Mouse (Mus musculus): Measurements from ENCODE around the gene Sall1. TPM values are rescaled to one million over a fixed set of nuclear protein-coding genes. Genes with fewer than 3 reads are reported as not detected.

Sall1 gene
- polyA plus RNA-seq, 1 experiment from 2014 or later = 17.1 TPM

GRCm38 (mm10) chr8:89025281-89026138 is 18.5 kb downstream of the Sall1 start:
- H3K9ac ChIP-seq (ENCODE audit: low read length) = peak overlapping the region; percentile 53
- peaks cover 28% of the 10 kb centered on the region for H3K4me1 ChIP-seq (ENCODE audit: control insufficient read depth, insufficient read depth, low read length)
- H3K4me3 ChIP-seq (ENCODE audit: low read depth, low read length) = peak overlapping the region; percentile 27
- DNase-seq (ENCODE audit: low spot score, missing footprints) = peak; percentile 96
- WGBS = 3% methylated on average over 55 of the region's 55 CpGs
- no peak overlapping the region for H3K27ac ChIP-seq (ENCODE audit: low read depth, low read length)
- peak; percentile 88 for ATAC-seq (ENCODE audit: low FRiP score)
- peaks cover 10% of the 10 kb centered on the region; the same call in 1 of the 2 replicates for H3K36me3 ChIP-seq (ENCODE audit: control insufficient read depth, insufficient read depth, low read length)
- peak overlapping the region; percentile 56 for H3K4me2 ChIP-seq
- H3K9me3 ChIP-seq (ENCODE audit: control insufficient read depth, low read length) = no peaks in the 10 kb centered on the region
- H3K27me3 ChIP-seq (ENCODE audit: control insufficient read depth, insufficient read depth, low read length) = peaks cover 5% of the 10 kb centered on the region; the same call in 1 of the 2 replicates

- Histone ChIP-seq H3K4me3 (ENCODE audit: low read depth, low read length) (no peak overlapping the region), H3K4me2 (no peak overlapping the region), H3K4me1 (ENCODE audit: control insufficient read depth, insufficient read depth, low read length) (peaks cover 28% of the 10 kb centered on the region), H3K9me3 (ENCODE audit: control insufficient read depth, low read length) (no peaks in the 10 kb centered on the region), H3K9ac (ENCODE audit: low read length) (no peak overlapping the region), H3K36me3 (ENCODE audit: control insufficient read depth, insufficient read depth, low read length) (peaks cover 10% of the 10 kb centered on the region; the same call in 1 of the 2 replicates), H3K27ac (ENCODE audit: low read depth, low read length) (no peak overlapping the region), H3K27me3 (ENCODE audit: control insufficient read depth, insufficient read depth, low read length) (peaks cover 5% of the 10 kb centered on the region; the same call in 1 of the 2 replicates)
- WGBS = 14% methylated on average over 6 of the region's 6 CpGs
- ATAC-seq (ENCODE audit: low FRiP score) (no peak), DNase-seq (ENCODE audit: low spot score, missing footprints) (no peak)
Observed at GRCm38 (mm10) chr8:89024796-89025195, 19.2 kb downstream of the Sall1 start.

DNA sequence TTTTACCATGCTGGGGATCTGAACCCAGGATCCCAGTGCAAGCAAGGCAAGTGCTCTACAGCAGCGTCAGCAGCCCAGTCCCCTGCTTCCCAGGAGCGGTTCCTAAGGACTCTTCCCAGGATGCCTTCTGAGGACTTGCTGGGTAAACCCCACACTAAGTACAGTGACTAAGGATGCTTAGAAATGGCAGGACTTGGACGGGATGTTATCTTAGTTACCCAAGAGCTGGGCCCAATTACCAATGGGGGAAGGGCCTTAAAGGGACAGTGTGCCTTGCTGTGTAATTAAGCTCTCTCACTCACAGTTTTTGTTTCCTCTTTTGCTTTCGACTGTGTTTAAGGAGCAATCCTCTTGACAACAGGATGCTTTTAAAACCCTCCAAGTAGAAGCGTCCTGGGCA is 22.8 kb downstream of the Sall1 start:
- no peak overlapping the region for H3K27ac ChIP-seq (ENCODE audit: low read depth, low read length)
- H3K9me3 ChIP-seq (ENCODE audit: control insufficient read depth, low read length) = no peaks in the 10 kb centered on the region
- no peak overlapping the region for H3K4me2 ChIP-seq
- H3K4me1 ChIP-seq (ENCODE audit: control insufficient read depth, insufficient read depth, low read length) = peaks cover 22% of the 10 kb centered on the region
- no peak for DNase-seq (ENCODE audit: low spot score, missing footprints)
- no peak overlapping the region for H3K4me3 ChIP-seq (ENCODE audit: low read depth, low read length)
- no peak for ATAC-seq (ENCODE audit: low FRiP score)
- H3K27me3 ChIP-seq (ENCODE audit: control insufficient read depth, insufficient read depth, low read length) = peaks cover 5% of the 10 kb centered on the region; the same call in 1 of the 2 replicates
- no peak overlapping the region for H3K9ac ChIP-seq (ENCODE audit: low read length)
- no peaks in the 10 kb centered on the region for H3K36me3 ChIP-seq (ENCODE audit: control insufficient read depth, insufficient read depth, low read length)
- WGBS = 15% methylated on average over 5 of the region's 5 CpGs

DNA sequence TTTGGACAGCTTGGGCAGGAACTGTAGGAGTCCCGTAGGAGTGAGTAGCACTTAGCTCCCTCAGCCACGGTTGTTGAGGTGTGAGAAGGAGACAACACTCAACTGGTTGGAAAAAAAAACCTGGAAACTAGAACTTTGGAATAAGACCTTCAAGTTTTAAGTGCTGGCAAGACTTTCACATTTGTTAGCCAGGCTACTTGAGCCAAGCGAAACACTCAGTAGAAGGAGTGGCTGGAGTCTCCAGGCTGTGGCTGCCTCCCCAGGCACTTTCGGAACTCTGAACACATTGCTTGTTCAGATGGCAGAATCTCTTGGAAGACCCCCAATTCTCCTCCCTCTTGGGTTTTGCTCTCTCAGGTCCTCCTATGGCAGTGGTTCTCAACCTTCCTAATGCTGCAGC is 26.1 kb downstream of the Sall1 start:
- Histone ChIP-seq H3K36me3 (ENCODE audit: control insufficient read depth, insufficient read depth, low read length) (no peaks in the 10 kb centered on the region), H3K9ac (ENCODE audit: low read length) (no peak overlapping the region), H3K4me3 (ENCODE audit: low read depth, low read length) (no peak overlapping the region), H3K9me3 (ENCODE audit: control insufficient read depth, low read length) (no peaks in the 10 kb centered on the region), H3K27ac (ENCODE audit: low read depth, low read length) (no peak overlapping the region), H3K4me1 (ENCODE audit: control insufficient read depth, insufficient read depth, low read length) (0 out of 2 replicates have a peak, but pooled peaks cover 4% of the 10 kb centered on the region), H3K4me2 (no peak overlapping the region), H3K27me3 (ENCODE audit: control insufficient read depth, insufficient read depth, low read length) (no peaks in the 10 kb centered on the region)
- ATAC-seq (ENCODE audit: low FRiP score) (no peak), DNase-seq (ENCODE audit: low spot score, missing footprints) (no peak)
- 82% methylated on average over 4 of the region's 4 CpGs for WGBS

GRCm38 (mm10) chr8:89016465-89017070 is 27.4 kb downstream of the Sall1 start:
- Histone ChIP-seq H3K27ac (ENCODE audit: low read depth, low read length) (no peak overlapping the region), H3K27me3 (ENCODE audit: control insufficient read depth, insufficient read depth, low read length) (no peaks in the 10 kb centered on the region), H3K36me3 (ENCODE audit: control insufficient read depth, insufficient read depth, low read length) (no peaks in the 10 kb centered on the region), H3K9me3 (ENCODE audit: control insufficient read depth, low read length) (no peaks in the 10 kb centered on the region), H3K4me2 (no peak overlapping the region), H3K9ac (ENCODE audit: low read length) (no peak overlapping the region), H3K4me1 (ENCODE audit: control insufficient read depth, insufficient read depth, low read length) (peaks cover 10% of the 10 kb centered on the region; the same call in 1 of the 2 replicates), H3K4me3 (ENCODE audit: low read depth, low read length) (no peak overlapping the region)
- DNase-seq (ENCODE audit: low spot score, missing footprints) = no peak
- 88% methylated on average over 7 of the region's 7 CpGs for WGBS
- ATAC-seq (ENCODE audit: low FRiP score) = no peak

DNA sequence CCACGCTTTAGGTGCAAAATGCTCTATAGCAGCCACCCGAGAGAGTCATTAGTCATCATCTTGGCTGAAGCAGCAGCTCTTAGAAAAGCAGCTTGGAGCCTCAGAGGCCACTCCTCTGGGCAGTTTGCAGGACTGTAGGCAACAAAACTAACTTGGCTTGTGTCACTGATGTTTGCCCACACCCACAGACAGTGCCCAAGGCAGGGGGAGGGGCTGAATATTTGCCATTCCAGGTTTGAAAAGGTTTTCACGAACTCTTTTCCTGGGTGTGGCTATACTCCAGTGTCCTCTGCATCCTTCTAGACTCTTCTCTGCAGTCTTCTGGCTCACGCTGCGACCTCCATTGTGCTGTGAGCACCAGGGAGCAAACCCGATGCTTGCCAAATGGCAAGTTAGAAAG is 28.4 kb downstream of the Sall1 start:
- Histone ChIP-seq H3K9me3 (ENCODE audit: control insufficient read depth, low read length) (no peaks in the 10 kb centered on the region), H3K27me3 (ENCODE audit: control insufficient read depth, insufficient read depth, low read length) (no peaks in the 10 kb centered on the region), H3K36me3 (ENCODE audit: control insufficient read depth, insufficient read depth, low read length) (no peaks in the 10 kb centered on the region), H3K4me3 (ENCODE audit: low read depth, low read length) (no peak overlapping the region), H3K27ac (ENCODE audit: low read depth, low read length) (no peak overlapping the region), H3K4me1 (ENCODE audit: control insufficient read depth, insufficient read depth, low read length) (peaks cover 6% of the 10 kb centered on the region; the same call in 1 of the 2 replicates), H3K4me2 (no peak overlapping the region), H3K9ac (ENCODE audit: low read length) (no peak overlapping the region)
- DNase-seq (ENCODE audit: low spot score, missing footprints) (no peak), ATAC-seq (ENCODE audit: low FRiP score) (no peak)
- WGBS = 73% methylated on average over 6 of the region's 6 CpGs

DNA sequence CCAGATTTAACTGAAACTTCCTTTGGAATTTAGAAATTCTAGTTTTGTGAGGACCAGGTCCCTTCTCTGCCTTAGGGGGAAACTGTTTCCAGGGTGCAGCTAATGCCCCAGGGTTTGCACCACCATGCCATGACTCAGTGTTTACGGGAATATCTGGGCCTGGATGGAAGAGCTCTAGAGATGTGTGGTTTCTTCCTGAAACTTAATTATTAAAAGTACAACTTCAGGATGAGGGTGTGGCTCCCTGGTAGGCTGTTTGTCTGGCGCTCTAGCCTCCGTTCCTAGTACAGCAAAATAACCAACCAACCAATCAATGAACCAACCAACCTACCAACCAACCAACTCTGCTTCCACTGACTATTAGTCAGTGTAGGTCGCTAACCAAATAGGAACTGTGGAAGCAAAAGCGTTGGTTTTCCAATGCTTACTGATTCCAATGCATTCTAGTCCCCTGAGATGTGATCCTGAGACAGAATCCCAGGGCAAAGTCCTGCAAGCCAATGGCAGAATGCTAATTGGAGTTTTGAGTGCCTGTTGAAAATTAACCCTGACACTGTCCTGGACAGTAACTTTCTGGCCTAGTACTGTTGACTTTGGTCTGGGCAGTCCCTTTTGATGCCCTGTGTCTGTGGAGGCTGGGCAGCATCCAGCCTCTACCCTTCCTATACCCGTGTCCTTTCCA is 31.0 kb downstream of the Sall1 start:
- H3K9me3 ChIP-seq (ENCODE audit: control insufficient read depth, low read length) = no peaks in the 10 kb centered on the region
- H3K4me2 ChIP-seq = no peak overlapping the region
- no peak overlapping the region for H3K9ac ChIP-seq (ENCODE audit: low read length)
- H3K27ac ChIP-seq (ENCODE audit: low read depth, low read length) = no peak overlapping the region
- WGBS = 87% methylated on average over 6 of the region's 6 CpGs
- DNase-seq (ENCODE audit: low spot score, missing footprints) (no peak), ATAC-seq (ENCODE audit: low FRiP score) (no peak)
- no peaks in the 10 kb centered on the region for H3K36me3 ChIP-seq (ENCODE audit: control insufficient read depth, insufficient read depth, low read length)
- no peaks in the 10 kb centered on the region for H3K27me3 ChIP-seq (ENCODE audit: control insufficient read depth, insufficient read depth, low read length)
- H3K4me1 ChIP-seq (ENCODE audit: control insufficient read depth, insufficient read depth, low read length) = peaks cover 10% of the 10 kb centered on the region
- no peak overlapping the region for H3K4me3 ChIP-seq (ENCODE audit: low read depth, low read length)

GRCm38 (mm10) chr8:89012024-89012712 is 31.8 kb downstream of the Sall1 start:
- no peak for ATAC-seq (ENCODE audit: low FRiP score)
- H3K9me3 ChIP-seq (ENCODE audit: control insufficient read depth, low read length) = no peaks in the 10 kb centered on the region
- WGBS = 28% methylated on average over 12 of the region's 12 CpGs
- no peak overlapping the region for H3K9ac ChIP-seq (ENCODE audit: low read length)
- H3K27ac ChIP-seq (ENCODE audit: low read depth, low read length) = no peak overlapping the region
- H3K4me3 ChIP-seq (ENCODE audit: low read depth, low read length) = no peak overlapping the region
- H3K36me3 ChIP-seq (ENCODE audit: control insufficient read depth, insufficient read depth, low read length) = no peaks in the 10 kb centered on the region
- no peak overlapping the region for H3K4me2 ChIP-seq
- H3K27me3 ChIP-seq (ENCODE audit: control insufficient read depth, insufficient read depth, low read length) = no peaks in the 10 kb centered on the region
- DNase-seq (ENCODE audit: low spot score, missing footprints) = no peak
- peaks cover 14% of the 10 kb centered on the region for H3K4me1 ChIP-seq (ENCODE audit: control insufficient read depth, insufficient read depth, low read length)
